Mouse (Mus musculus) ovary, adult 10 weeks (tissue): ENCODE results near the gene Glb1l3. TPM values are rescaled to one million over a fixed set of nuclear protein-coding genes. Genes with fewer than 3 reads are reported as not detected.

Experiments
- polyA plus RNA-seq: library from polyadenylated mRNA; stranded (reverse); fragments of 350-450 nt; fragmentation: Illumina TruSeq; extraction: RNeasy Lipid Tissue Mini Kit (QIAGEN cat#74804); gene quantifications from one replicate; pipeline ENCODE4 v1.2.3, GENCODE M21; 2014

The Glb1l3 gene
- 7.8 TPM for polyA plus RNA-seq

DNA sequence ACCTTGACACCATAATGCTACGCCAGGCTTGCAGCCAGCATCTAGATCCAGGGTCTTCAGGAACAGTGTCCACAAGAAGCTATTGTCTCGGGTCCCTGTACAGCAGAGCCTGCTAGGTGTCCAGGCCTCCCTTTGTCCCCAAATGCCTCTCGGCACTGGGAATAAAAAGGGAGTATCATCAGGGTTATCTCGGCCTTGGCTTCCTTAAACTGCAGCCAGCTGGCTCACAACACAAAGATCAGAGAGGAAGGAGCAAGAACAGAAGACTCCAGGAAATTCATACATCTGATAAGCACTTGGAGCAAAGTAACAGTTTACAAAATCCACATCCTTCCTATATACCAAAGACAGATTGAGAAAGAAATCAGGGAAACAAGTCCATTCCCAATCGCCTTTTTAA, at the start of gene Glb1l3:
TSS of gene Glb1l3 (minus strand) at position 140 of the 400 bp plus-strand sequence.

DNA sequence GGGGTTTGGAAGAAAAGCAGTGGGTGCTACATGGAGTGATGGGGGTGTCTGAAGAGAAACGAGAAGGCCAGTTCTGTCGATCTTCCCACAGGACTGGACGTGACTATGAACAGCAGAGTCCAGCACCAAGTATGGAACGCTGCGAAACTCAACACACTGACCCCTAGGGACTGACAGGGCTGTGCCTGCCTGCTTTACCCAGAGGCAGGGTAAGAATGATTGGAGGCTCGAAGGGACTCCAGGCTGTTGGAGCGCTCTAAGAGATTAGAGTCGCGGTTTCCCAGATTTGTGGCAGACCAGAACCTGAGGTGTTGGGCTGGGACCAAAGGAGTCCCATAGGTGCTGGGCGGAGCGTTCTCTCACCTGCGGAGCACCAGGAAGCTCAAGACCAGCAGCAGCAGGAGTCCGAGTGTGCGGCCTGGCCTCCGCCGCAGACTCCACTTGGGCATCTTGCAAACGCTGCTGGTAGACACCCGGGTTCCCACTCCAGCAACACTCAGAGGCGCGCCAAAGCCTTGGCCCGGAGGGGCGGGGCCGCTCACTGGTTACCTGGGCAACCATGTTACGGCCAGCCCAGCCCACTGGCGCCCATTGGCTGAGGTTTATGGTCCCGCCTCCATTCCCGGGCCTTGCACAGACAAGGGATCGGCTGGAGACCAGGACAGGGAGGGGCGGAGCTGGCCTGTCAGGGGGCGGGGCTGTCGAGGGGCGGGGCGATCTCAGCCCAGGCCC, 54.6 kb downstream of the Glb1l3 start, which contains the start of gene Glb1l2:
TSS of gene Glb1l2 (minus strand) at position 534 of the 732 bp plus-strand sequence.

Other genes starting within 250 kb of the Glb1l3 start
- gene B3gat1, start 127.2 kb downstream of the Glb1l3 start, polyA plus RNA-seq: not detected
- gene Glb1l2, start 54.4 kb downstream of the Glb1l3 start, polyA plus RNA-seq: 13.7 TPM
- not detected for gene Gm1110, start 62.2 kb upstream of the Glb1l3 start, polyA plus RNA-seq
- 33.9 TPM for gene Acad8, start 138.7 kb upstream of the Glb1l3 start, polyA plus RNA-seq
- 51.6 TPM for gene Thyn1, start 138.8 kb upstream of the Glb1l3 start, polyA plus RNA-seq
- gene Vps26b, start 169.2 kb upstream of the Glb1l3 start, polyA plus RNA-seq: 49.6 TPM
- 20.2 TPM for gene Ncapd3, start 169.3 kb upstream of the Glb1l3 start, polyA plus RNA-seq